Mouse (Mus musculus) ES-E14 (cell line): ENCODE data around the gene Cp.

Source experiments
- CHD2 ChIP-seq: IDR thresholded peaks from 2 replicates; pipeline ENCODE4 v1.6.1; 2014; ENCODE audit warnings: mild to moderate bottlenecking, low read depth, low read length, inconsistent platforms
- MAFK ChIP-seq: IDR thresholded peaks from 2 replicates; pipeline ENCODE4 v1.6.1; 2014; ENCODE audit warnings: mild to moderate bottlenecking, low read depth, low read length, inconsistent platforms; ENCODE audit not compliant: insufficient read depth

GRCm38 (mm10) chr3:19965239-19965638, 8.4 kb downstream of the Cp start:
- no peak for TF ChIP-seq CHD2
- no peak for TF ChIP-seq MAFK
